Mouse (Mus musculus): ENCODE results near the gene Grip2.

- TF ChIP-seq CTCF (conservative IDR thresholded peaks at IDR 0.05; ENCODE audit: insufficient read depth, insufficient read length, low read depth, low read length), result no peak
- no peak for TF ChIP-seq POLR2A (IDR thresholded peaks at IDR 0.05; ENCODE audit: low read depth, low read length)
These were observed 109.0 kb downstream of the Grip2 start for GRCm38 (mm10) chr6:91718067-91718466.
